Mouse (Mus musculus) monocyte, adult 5-6 weeks (primary cell): ENCODE data around the gene Prss8. TPM values are rescaled to one million over a fixed set of nuclear protein-coding genes. Genes with fewer than 3 reads are reported as not detected.
A peak's percentile ranks its signal among the peaks of the same experiment; 100 is the strongest.
"Not testable (repeated sequence)": the region's sequence is repeated elsewhere in the genome, so short reads cannot be mapped to it uniquely, and the experiment has no call there.

ENCODE experiments used
- ATAC-seq: fragments of 153-309, 156-312 bp; replicated peaks from 2 replicates; pipeline ENCODE4 v1.8.0; 2017; ENCODE audit warnings: mild to moderate bottlenecking; ENCODE audit not compliant: low TSS enrichment, insufficient number of reproducible peaks, severe bottlenecking, poor library complexity, low FRiP score
- total RNA-seq: library from RNA; stranded (forward); fragments of 200-1000, 200-491, 200-594 nt; gene quantifications from 3 replicates; pipeline ENCODE4 v1.2.3, GENCODE M21; 2017

Prss8 gene
- total RNA-seq, 1 experiment from 2014 or later = not detected

DNA sequence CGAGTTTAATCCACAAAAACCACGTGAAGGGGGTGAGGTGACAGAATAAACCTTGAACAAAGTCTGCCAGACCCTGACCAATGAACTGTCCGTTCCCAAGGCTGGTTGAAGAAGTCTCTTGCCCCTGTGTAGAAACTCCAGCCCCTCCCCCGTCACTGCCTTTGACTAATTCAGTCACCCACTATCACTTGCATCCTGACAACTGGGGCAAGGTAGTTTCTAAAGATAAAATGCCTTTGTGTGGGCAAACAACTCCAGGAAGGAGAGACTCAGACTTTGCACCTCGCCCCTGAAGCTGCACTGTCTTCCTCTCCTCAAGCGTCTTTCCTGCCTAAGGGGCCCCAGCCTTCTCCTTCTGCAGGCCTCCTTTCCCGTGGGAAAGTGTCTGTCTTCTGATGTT, 29.9 kb downstream of the Prss8 start:
- ATAC-seq = no peak

DNA sequence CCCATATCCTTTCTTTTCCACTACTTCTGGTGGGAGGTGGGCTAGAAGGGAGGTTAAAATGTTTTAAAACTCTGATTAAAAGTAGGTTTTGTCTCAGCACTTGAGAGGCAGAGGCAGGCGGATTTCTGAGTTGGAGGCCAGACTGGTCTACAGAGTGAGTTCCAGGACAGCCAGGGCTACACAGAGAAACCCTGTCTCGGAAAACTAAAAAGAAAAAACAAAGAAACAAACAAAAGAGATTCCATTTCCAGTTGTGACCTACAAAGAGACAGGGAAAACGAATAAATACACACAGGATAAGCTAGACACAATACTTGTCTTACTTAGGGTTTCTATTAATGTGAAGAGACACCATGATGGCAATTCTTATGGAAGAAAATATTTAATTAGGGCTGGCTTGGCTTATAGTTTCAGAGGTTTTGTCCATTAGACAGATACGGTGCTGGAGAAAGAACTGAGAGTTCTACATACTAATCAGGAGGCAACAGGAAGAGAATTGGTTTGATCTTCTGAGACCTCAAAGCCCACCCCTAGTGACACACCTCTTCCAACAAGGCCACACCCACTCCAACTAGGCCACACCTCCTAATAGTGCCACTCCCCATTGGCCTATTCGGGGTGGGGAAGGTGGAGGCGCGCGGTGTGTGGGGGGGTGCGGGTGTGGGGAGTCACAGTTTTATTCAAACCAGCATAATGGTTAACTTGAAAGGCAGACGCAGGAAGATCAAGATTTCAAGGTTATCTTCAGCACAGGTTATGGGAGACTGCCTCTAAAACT, 31.5 kb downstream of the Prss8 start:
- ATAC-seq = no peak

DNA sequence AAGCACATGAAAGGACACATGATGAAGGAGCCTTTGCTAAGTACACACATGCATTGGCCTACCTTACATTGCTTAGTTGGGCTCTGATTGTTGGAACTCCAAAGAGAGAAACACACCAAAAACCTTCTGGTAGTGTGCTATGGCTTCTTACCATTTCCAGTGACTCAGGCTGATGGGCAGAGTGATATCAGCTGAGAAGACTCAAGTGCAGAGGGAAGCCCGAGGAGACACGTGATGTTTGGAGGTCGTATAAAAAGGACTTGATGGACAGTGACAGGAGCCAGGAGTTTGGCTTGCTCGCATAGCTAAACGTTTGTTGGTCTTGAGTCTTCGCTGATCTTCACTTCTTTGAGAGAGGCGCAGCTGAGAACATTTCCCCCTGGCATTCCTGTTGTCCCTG, 32.4 kb downstream of the Prss8 start:
- ATAC-seq = no peak

DNA sequence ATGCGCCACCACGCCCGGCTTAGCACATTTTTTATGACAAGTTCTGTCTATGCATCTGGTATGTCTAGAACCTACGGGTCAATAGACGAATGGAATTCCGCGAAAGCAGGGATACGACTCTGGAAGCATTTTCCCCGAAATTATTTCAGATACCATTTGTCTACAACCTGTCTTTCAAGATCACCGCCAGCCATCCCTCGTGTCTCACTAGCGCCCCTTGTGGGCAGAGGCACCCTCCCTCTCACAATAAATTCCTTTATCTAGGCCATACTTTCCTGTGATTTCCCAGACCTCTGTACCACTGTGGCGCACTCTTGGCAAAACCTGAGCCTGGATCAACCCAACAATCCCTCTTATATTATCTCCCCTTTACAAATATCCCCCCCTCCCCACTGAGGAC, 33.5 kb downstream of the Prss8 start:
- 0 out of 2 replicates have a peak, but pooled peaks have one; percentile 30 for ATAC-seq

DNA sequence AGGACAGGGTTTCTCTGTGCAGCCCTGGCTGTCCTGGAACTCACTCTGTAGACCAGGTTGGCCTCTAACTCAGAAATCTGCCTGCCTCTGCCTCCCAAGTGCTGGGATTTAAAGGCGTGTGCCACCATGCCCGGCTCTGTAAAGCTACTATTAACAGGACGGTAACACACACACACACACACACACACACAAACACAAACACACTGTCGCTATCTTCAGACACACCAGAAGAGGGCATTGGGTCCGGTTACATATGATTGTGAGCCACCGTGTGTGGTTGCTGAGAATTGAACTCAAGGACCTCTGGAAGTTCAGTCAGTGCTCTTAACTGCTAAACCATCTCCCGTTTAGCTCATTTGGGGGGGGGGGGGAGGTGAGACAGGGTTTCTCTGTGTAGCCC, 34.0 kb downstream of the Prss8 start:
- not testable (repeated sequence) for ATAC-seq

DNA sequence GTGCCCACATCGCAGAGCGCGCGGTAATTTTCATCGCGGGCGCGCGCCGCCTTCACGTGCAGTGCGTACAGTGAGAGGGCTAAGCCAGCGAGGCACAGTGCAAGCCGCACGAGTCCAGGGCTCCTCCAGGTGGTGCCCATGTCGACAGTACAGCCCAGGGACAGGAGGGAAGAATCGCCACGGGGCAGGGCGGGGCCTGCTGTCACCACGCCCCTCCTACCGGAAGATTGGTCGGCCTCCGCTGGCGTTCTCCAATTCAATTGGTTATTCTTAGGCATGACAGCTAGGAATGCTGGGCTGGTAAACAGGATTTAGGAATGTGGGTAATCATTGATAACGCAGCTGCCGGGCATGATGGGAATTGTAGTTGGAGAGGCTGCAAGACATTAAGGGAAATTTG, 34.5 kb downstream of the Prss8 start, which contains the start of the genes Gm21974 and Vkorc1:
TSS of gene Gm21974 (minus strand) at position 13 of the 400 bp plus-strand sequence.
TSS of gene Vkorc1 (minus strand) at position 176 of the 400 bp plus-strand sequence.
- ATAC-seq = peak; percentile 92

DNA sequence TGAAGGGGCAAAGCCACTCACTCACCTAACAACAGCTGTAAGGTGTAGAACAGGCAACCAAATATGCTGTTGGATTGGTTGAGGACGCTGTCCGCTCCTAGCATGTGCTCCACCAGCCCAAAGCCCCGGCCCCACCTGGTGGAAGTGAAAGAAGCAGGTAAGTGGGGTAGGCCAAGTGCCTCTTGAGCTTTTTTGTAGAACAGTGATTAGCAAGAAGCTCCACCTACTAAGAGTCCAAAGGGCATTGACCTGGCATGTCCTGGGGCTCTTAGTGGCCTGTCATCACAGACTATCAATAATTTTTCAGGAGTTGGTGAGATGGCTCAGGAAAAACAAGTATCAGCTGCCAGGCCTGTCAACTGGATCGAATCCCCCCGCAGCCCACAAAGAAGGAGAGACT, 35.4 kb downstream of the Prss8 start:
- ATAC-seq = no peak

DNA sequence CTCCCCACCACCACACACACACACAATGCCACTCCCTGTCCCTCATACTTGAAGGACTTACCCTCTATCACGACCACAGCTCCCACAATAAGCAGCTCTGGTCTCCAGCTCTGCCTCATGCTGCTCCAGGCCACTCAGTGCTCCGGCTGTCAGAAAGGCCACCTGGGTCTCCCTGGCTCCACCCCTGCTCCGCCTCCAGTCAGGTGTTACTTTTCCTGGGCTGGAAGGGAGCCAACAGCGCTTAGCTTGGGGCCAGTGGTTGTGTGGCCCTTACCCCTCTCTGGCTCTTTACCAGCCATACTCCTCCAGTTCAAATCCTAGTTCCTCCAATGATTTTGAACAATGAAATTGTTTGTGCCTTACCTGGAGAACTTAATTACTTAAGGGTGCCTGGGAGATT, 39.1 kb downstream of the Prss8 start, which contains the start of gene Prss53:
TSS of gene Prss53 (minus strand) at position 173 of the 400 bp plus-strand sequence.
- no peak for ATAC-seq

DNA sequence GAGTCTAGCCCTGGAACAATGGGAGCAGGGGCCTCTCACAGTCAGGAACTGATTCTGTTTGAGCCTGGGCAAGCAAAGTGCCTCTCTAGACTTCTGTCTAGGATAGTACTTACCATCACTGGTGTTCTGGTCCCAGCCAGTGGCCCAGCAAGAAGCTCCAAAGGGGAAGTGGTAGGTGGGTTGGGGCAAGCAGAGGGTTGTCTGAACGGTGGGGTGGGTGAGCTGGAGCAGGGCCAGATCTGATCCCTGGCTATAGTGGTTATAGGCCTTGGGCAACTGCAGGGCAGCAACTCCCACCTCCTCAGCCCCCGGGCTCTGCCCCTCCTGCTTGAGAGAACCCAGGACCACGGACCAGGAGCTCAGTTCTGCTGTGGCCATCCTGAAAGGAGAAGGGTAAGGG, 41.1 kb downstream of the Prss8 start:
- no peak for ATAC-seq

DNA sequence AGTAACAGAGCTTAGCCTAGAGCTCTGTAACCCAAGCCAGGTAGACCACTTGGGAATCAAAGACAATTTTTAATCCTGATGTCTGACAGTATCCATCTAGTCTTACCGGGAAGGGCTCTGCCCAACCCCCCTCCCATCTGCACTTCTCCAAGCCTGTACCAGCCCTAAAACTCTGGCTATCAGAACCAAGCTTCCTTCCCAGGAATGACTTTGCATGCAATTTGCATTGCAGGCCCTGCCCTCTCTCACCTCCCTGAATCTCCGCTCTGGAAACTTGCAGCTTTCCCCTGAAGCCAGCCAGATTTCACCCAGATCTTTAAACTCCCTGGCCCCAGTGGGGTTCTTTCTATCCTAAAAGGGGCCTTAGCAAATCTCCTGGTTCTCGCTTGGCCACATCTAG, 42.1 kb downstream of the Prss8 start:
- ATAC-seq = no peak

DNA sequence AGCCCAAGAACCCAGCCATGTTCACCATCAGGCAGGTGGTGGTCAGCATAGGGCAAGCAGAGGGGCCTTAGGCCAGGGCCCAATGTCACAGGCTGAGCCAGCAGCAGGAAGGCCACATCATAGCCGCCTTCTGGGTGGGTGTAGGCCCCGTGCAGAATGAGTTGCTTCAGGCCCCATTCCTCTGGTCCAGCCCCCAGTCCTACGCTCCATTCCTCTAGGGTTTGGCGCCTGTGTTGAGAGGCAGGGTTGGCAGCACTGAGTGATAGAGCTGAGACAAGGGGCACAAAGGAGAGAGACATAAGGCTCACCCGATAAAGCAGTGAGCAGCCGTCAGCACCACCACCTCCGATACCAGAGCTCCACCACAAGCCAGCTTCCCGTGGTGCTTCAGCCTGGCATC, 42.7 kb downstream of the Prss8 start:
- no peak for ATAC-seq

DNA sequence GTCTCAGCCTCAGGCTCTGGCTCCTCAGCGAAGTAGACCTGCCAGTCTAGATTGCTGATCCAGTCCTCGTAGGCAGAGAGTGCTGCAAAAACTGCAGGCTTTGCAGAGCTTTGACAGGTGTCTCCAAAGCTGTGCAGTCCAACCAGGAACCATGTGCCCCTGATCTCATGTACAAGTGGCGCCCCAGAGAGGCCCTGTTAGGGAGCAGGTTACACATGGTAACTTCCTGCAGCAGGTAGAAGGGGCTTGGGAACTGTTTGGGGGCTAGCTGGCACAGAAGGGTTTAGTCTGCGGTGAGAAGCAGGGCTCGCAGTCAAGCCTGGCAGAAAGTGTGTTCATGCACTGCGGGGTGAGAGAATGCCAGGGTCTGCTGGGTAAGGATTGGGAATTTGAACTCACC, 43.4 kb downstream of the Prss8 start:
- ATAC-seq = no peak

DNA sequence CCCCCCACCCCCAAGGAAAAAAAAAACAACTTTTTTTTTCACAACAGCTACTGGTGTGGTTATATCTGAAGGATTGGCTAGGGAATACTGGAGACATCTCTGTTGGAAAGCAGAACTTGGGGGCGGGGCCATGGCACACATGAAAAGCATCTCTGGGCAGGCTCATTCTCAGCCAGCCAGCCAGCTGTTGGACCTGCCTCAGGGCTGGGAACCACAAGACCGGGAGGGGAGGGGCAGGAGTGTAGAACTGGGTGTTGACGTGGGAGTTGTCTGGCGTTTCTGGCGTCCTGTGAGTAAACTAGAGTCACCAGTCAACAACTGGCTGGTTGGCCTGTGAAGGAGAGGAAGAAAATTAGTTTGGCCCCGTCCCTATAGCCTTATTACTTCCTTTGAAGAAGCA, 44.0 kb downstream of the Prss8 start:
- ATAC-seq = no peak

DNA sequence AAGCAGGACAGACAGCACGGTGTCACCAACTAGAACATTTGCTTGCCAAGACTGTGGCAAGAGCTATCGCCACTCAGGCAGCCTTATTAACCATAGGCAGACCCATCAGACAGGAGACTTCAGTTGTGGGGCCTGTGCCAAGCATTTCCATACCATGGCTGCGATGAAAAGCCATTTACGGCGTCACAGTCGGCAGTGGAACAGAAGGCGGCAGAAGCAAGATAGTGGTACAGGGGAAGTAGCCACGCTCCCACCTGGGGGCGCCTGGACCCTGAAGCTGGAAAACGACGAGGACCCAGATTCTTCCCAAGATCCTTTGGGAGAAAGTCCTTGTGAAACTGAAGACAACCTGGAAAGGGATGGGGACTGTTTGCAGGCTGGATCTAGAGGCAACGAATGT, 49.5 kb downstream of the Prss8 start:
- ATAC-seq = no peak

DNA sequence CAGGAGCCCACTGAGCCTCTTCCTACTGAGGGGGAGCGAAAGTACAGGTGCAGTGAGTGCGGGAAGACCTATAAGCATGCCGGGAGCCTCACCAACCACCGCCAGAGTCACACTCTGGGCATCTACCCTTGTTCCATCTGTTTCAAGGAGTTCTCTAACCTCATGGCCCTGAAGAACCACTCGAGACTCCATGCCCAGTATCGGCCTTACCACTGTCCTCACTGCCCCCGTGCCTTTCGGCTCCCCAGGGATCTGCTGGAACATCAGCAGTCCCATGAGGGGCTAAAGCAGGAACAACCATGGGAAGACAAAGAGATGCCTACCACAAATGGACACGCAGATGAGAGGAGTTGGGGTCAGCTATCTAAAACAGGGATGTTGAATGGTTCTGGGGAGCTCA, 50.6 kb downstream of the Prss8 start:
- ATAC-seq = no peak

DNA sequence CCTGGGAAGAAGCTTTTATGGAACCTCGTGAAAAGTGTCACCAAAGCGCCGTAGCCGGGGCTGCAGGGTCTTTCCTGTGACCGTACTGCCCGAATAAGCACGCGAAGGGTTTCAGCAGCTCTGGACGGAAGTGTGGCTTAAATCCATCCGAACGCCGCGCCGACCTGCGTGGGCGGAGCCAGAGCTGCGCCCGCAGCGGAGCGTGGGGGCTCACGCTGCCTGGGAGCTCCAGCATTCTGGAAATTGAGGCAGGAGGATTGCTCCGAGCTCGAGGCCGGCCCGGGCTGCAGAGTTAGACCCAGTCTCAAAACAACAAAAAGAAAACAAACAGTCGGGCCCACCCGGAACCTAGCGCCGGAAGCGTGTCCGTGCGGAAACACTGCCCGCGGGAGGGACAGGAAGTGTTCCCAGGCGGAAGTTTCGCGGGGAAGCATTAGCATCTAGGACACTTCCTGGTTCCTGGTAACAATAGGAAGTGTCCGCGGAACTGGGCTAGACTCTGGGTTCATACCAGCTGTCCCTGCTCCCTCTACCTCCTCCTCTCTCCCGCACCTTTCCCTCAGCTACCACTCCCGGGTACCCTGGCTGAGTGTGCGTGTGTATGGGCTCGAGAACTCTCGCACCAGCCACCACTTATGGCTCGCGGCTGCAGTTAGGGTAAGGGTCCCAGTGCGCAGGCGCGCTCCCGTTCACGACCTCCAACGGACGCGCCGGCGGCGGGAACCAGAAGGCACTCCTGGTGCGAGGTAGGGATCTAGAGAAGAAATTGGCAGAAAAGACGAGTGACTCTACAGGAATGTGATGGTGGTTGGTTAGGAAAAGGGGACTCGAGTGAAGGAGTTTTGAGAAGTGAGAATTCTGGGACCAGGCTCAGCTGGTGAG, 53.2 kb downstream of the Prss8 start, which contains the start of gene Zfp668:
TSS of gene Zfp668 (minus strand) at position 362 of the 882 bp plus-strand sequence.
- peak; percentile 79 for ATAC-seq

DNA sequence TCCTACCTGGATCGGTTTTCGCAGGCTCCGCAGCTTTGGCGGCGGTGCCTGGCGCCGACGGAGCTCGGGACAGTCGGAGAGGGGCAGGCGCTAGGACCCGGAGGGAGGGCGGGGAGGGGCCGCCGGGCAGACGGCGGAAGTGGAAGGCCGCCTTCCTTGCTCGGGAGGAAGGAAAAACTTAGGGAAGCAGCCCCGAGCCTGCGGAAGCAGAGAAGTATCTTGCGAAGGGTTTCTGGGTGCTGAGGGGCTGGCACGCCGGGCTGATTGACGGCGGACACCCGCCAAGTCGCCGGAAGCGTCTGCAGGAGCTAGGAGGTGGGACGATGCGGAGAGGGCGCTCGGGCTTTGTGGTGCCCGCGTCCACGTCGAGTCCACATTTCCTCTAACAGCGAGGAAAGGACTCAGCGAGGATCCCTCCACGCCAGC, 53.9 kb downstream of the Prss8 start, which contains the start of gene Zfp646:
TSS of gene Zfp646 (plus strand) at position 181 of the 426 bp plus-strand sequence.
- ATAC-seq = peak; percentile 48
